Mouse (Mus musculus) mature B cell (primary cell): ENCODE results near the gene Itih3.

Experiments
- in situ Hi-C: fragments of 300-500 bp; cut with MboI; formaldehyde crosslinking; loops from 2 replicates; pipeline ENCODE4 v1.14.3; 2019

The Itih3 gene

DNA sequence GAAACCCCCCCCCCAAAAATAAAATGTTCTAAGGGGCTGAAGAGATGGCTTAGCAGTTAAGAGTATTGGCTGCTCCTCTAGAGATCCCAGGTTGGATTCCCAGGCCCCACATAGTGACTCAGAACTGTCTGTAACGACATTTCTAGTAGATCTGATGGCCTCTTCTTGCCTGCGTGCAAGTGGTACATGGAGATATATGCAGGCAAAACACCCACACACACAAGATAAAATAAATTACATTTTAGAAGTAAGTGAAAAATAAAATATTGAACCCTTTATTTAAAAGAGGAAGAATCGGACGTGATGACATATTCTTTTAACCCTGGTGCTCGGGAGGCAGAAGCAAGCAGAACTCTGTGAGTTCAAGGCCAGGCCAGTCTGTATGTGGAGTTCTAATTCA, 20.9 kb downstream of the Itih3 start:
- in situ Hi-C loops: no loop called here

- in situ Hi-C loops: no loop called here
Measured at GRCm38 (mm10) chr14:30899972-30900371, 23.6 kb downstream of the Itih3 start.

GRCm38 (mm10) chr14:30888271-30888732, 35.3 kb downstream of the Itih3 start:
- in situ Hi-C loops: no loop called here

DNA sequence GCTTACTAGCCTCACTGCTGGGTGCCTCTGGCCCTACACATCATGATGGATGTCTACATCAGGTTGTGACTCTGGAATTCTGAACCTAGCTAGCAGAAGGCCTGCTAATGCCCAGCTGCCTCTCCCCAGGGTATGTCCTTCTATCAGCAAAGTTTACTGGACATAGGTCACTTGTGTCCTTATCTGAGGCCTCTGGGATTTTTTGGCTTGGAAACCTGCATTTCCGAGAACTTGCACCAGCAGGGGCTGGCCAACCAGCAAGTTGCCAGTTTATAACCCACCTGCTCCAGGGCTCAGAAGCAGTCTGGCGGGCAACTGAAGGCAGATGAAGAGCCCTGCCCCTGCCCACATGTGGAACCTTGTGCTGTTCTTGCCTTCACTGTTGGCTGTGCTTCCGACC, 37.4 kb downstream of the Itih3 start, which contains the start of gene Itih4:
Itih4 (plus strand) TSS at position 273 of the 400 bp plus-strand sequence.
- in situ Hi-C loops: no loop called here

GRCm38 (mm10) chr14:30885298-30885697, 38.3 kb downstream of the Itih3 start:
- in situ Hi-C loops: no loop called here

GRCm38 (mm10) chr14:30881718-30882108, 41.8 kb downstream of the Itih3 start:
- in situ Hi-C loops: no loop called here

DNA sequence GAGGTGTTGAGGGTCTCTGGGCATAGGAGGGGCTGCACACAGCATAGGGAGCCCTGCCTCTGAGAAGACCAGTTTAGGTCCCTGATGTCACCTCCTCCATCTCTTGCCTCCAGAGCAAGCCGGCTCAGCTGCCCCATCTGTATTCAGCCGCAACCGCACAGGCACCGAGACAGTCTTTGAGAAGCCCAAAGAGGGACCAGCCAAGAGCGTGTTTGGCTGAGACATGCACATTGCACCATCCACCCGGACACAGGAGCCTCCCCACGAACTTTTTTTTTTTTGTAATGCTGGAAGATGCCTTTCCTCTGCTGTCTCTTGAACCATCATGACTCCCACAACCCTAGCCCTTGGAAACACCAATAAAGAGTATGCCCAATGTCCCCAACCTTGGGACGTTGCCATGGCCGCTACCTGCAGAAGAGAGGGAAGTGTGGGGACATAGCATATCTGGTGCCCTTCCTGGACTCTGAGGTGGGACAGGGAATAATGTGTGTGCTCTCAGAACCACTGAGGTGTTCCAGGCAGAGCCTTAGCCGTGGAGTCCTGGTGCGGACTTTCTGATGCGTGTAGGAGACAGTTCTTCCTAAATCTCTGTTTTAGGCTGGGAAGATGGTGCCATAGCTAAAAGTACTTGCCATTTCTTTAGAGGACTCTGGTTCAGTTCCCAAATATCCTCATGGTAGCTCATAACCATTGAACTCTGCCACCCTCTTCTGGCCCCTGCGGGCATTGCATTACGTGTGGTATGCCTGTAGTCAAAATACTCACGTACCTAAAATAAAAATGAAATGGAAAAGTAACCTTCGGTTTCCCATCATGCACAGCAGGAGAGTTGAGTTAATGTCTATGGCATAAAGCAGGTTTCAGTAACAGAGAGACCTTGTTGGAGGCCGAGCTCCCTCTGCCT, 42.5 kb downstream of the Itih3 start:
- in situ Hi-C loops: no loop called here

GRCm38 (mm10) chr14:30880251-30880650, 43.3 kb downstream of the Itih3 start:
- in situ Hi-C loops: no loop called here

- in situ Hi-C loops: no loop called here
Measured at GRCm38 (mm10) chr14:30879794-30880193, 43.8 kb downstream of the Itih3 start.

GRCm38 (mm10) chr14:30878958-30879571, 44.5 kb downstream of the Itih3 start, which contains the start of gene Mustn1:
Gene Mustn1, plus strand, starts transcription at chr14:30879200.
- in situ Hi-C loops: no loop called here

GRCm38 (mm10) chr14:30877827-30878226, 45.7 kb downstream of the Itih3 start:
- in situ Hi-C loops: no loop called here

DNA sequence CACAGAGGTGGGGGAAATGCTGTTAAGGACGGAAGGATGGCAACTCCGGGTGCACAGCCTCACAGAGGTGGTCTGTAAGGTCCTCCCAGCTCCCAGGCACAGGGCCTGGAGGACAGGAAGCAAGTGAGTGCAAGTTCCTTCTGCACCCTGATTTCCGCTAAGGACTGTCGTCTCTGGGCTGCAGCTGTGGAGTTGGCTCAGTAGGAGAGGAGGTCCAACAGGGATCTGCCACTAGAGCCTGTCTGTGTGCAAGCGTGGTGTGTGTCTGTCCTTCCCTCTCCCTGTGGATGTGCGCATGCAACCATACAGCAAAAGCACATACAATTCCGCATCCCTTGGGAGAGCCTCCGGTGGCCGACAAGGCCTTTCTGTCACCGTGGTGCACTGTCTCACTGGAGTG, 47.1 kb downstream of the Itih3 start:
- in situ Hi-C loops: no loop called here

DNA sequence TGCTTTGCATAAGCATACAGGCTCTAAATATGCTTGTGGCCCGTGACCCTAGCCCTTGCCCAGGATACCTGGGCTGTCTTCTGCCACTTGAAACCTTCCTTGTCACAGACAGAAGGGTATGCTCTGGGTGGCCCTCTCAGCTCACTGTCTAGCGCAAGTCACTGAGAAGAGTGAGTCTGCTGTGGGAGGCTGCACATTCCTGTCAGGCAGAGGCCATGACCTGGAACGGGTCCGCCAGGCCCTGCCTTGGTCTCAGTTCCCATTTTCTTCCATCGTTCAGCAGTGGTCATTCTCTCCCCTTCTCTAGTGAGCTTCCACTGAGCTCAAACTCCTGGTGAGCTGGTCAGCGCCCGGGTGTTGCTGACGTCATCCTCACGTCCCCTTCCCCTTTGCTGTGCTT, 47.6 kb downstream of the Itih3 start:
- in situ Hi-C loops: no loop called here

DNA sequence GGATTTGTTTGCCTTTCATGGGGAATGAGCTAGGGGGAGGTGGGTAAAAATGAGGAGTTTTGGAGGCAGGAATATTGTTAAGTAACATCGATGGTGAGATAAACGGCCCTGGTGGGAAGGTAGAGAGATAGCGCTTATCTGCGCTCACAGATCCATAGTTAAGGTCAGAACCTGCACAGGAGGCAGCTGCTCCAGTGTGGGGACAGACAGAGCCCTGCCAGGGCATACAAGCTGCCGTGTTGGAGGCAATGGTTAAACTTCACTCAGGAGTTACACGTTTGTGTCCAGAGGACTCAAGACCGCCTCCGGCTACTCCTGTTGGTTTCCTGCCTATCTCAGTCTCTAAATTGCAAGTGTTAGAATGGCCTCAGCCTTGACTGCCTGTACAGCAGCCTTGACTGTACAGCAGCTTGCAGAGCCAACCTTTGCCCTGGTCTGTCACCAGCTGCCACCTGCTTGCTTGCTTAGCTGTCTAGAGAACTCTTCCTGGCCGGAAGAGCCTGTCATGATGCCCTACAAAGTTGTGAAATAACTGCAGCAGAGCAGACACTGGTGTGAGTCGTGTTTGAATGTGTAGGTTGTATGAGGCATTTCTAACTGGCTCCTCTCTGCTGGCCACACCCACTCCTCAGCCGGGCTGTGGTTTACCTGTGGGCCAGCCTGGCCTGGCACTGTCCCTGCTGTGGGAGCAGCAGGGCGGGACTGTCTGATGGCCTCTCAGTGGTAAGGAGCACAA, 48.3 kb downstream of the Itih3 start:
- in situ Hi-C loops: no loop called here

GRCm38 (mm10) chr14:30874095-30874700, 49.4 kb downstream of the Itih3 start:
- in situ Hi-C loops: no loop called here

DNA sequence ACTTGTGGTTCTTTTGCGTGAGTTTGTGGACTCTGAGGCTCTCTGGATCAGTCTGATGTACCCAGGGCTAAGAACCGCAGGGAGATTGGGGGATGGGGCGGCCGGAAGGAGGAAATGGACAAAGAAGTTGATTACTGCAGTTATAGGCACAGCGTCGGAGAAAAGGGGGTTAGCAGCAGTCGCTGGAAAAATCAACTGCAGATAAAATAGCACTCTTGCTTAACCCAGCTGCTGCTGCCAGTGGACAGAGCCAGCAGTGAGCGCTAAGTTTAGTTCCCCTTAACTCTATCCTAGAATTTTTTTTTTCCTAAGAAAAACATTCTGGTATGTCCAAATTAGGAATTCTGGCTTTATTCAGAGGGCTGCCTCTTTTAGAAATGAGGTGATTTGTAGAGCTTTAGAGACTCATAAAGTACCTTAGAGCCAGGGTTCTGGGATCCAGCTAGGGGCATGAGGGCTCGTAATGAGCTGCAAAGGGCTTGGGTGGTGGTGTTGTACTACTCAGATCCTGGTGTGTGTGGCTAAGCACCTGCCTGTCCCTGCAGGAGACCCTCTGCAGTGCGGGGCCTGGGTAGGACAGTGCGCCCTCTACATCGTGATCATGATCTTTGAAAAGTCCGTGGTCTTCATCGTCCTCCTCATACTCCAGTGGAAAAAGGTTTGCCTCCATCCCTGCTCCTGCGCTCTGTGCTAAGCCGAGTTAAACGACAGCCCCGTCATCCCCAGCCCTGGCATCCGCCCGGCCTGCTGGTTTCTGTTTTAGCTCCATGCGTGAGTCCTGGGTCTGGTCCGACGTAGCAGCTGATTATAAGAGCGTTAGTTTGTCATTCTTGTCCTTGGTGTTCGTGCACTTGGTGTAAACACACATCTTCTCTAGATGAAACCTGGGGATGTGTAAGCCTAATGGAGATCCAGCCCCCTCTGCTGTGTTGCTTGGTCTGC, 53.1 kb downstream of the Itih3 start:
- in situ Hi-C loops: no loop called here

DNA sequence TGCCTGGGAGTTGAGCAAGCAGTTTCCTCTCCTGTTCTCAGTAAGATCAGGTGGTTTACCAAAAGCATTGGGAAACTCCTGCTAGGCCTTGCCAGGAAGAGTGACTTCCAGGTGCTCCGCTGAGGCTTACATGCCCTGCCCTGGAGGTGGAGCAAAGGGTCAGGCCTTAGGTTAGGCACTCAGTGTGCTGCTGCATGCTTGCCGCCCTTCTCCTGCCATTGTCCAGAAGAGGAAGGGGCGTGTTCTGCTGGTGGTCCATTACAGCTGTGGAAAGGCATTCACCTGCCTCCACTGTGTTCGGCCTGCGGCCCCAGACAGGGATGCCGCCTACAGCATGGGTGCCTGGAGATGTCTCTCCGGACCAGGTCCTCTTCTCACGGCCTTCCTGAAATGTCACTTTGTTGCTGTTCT, 54.2 kb downstream of the Itih3 start:
- in situ Hi-C loops: no loop called here

DNA sequence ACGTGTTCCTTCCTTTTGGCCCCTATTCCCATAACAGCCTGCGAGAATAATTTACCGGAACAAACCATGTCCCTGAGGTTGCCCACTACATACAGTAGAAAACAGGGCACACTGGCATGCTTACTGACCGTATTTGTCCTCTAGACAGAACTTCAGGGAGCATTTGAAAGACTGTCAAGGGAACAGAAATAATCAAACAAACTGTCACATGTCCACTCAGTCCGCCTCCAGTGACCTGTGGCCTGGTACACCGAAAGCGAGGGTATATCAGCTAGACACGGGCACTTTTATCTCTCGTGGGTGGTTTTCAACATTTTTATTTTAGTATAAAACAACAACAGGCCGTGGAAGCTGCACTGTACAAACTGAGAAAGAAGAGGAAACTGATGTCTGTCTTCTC, 54.7 kb downstream of the Itih3 start:
- in situ Hi-C loops: no loop called here

GRCm38 (mm10) chr14:30867042-30867441, 56.5 kb downstream of the Itih3 start:
- in situ Hi-C loops: no loop called here

- in situ Hi-C loops: no loop called here
Measured at GRCm38 (mm10) chr14:30865311-30865710, 58.2 kb downstream of the Itih3 start.

- in situ Hi-C loops: no loop called here
Measured at GRCm38 (mm10) chr14:30862368-30862767, 61.2 kb downstream of the Itih3 start.
